In the genomic region with DNA sequence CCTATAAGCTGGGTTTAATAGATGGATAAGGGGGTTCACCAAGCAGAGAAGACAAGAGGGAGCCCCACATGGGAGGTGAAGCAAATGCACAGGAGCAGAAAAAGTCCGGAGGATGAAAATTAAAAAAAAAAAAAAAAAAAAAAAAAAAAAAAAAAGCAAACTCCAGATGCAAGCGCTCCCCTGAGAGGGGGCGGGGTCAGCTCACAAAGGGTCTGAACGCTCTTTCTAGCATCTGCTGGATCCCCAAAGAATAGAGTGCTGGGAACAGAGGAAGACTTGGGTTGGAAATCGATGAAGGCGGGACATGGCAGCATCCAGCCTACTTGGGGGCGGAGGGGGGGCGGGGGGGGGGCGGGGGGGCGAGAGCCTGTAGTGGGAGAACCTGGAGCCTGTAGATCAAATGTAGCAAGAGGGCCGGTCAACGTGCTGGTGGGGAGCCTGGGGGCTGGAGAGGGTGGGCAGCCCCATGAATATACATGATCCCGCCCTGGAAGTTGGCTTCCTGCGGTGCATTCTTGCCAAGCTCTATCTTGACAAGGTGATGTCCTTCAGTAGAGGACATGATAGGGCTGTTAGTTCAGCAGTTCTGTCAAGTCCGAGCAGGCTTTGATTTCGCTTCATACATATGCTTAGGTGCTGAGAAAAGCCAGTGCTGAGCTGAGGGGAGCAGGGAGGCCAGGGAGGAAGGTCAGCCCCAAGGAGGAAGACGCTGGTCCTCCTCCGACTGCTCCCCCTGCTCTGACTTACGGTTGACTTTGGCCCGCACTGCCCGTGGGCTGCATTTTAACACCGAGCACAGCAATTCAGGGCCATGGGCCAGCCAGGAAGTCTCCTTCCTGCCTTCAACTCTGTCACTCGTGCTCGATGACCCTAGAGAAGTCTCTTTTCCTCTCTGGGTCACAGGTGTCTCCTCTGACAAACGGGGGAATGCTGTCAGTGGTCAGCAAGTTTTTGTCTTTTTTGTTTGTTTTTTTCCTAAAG, we compare ENCODE assay signal across 8 mouse cellular contexts.
A peak's percentile ranks its signal among the peaks of the same experiment; 100 is the strongest.
DNase-seq lines count a peak whose midpoint lies in the region; ATAC-seq and TF ChIP-seq lines count a peak whose summit lies in the region.

No protein-coding gene starts in this region.

- peaks cover 40% of the 10 kb centered on the region for H3K27me3 ChIP-seq in forebrain, embryonic 12.5 days
- H3K27me3 ChIP-seq in forebrain, postnatal 0 days (ENCODE audit: insufficient read depth, low read length): no peaks in the 10 kb centered on the region; the same call in 1 of the 2 replicates
- H3K27me3 ChIP-seq in embryonic facial prominence, embryonic 10.5 days (replicated peaks; ENCODE audit: low read depth, poor library complexity, severe bottlenecking): peaks cover 82% of the 10 kb centered on the region
- peaks cover 37% of the 10 kb centered on the region for H3K27me3 ChIP-seq in hindbrain, embryonic 12.5 days
- H3K27me3 ChIP-seq in limb, embryonic 14.5 days (ENCODE audit: control insufficient read depth, insufficient read depth, low read length): no peaks in the 10 kb centered on the region

- H3K4me3 ChIP-seq in forebrain, embryonic 12.5 days (replicated peaks): no peak overlapping the region
- no peak overlapping the region for H3K4me3 ChIP-seq in forebrain, postnatal 0 days (ENCODE audit: low read depth, low read length)
- peak overlapping the region; percentile 41 for H3K4me3 ChIP-seq in embryonic facial prominence, embryonic 10.5 days
- no peak overlapping the region for H3K4me3 ChIP-seq in hindbrain, embryonic 12.5 days
- H3K4me3 ChIP-seq in limb, embryonic 14.5 days (replicated peaks; ENCODE audit: low read length): no peak overlapping the region

- DNase-seq in forebrain, postnatal 0 days: no peak
- DNase-seq in embryonic facial prominence, embryonic 10.5 days (ENCODE audit: low spot score): no peak
- DNase-seq in limb, embryonic 14.5 days (ENCODE audit: low spot score): peak; percentile 25
- no peak for DNase-seq in ovary, postnatal 36 days (ENCODE audit: low spot score)
- no peak for DNase-seq in gastrocnemius, adult 8-10 months (ENCODE audit: low spot score in 2 of 2)

- peaks cover 21% of the 10 kb centered on the region for H3K4me1 ChIP-seq in forebrain, embryonic 12.5 days
- H3K4me1 ChIP-seq in forebrain, postnatal 0 days (ENCODE audit: insufficient read depth): no peaks in the 10 kb centered on the region
- peaks cover 17% of the 10 kb centered on the region for H3K4me1 ChIP-seq in embryonic facial prominence, embryonic 10.5 days
- peaks cover 11% of the 10 kb centered on the region for H3K4me1 ChIP-seq in hindbrain, embryonic 12.5 days
- no peaks in the 10 kb centered on the region for H3K4me1 ChIP-seq in limb, embryonic 14.5 days (ENCODE audit: control insufficient read depth, insufficient read depth, low read length)

- no peak overlapping the region for H3K9ac ChIP-seq in forebrain, embryonic 12.5 days
- no peak overlapping the region for H3K9ac ChIP-seq in forebrain, postnatal 0 days
- H3K9ac ChIP-seq in hindbrain, embryonic 12.5 days: no peak overlapping the region
- no peak overlapping the region for H3K9ac ChIP-seq in limb, embryonic 14.5 days (ENCODE audit: low read depth, low read length, severe bottlenecking)

- WGBS in forebrain, embryonic 12.5 days: 13% methylated on average over 23 of the region's 25 CpGs
- 16% methylated on average over 24 of the region's 25 CpGs for WGBS in forebrain, postnatal 0 days
- WGBS in embryonic facial prominence, embryonic 10.5 days: 8% methylated on average over 25 of the region's 25 CpGs
- 6% methylated on average over 24 of the region's 25 CpGs for WGBS in hindbrain, embryonic 12.5 days
- 16% methylated on average over 20 of the region's 25 CpGs for WGBS in limb, embryonic 14.5 days

- H3K9me3 ChIP-seq in forebrain, embryonic 12.5 days: no peaks in the 10 kb centered on the region
- H3K9me3 ChIP-seq in forebrain, postnatal 0 days (ENCODE audit: low read length): no peaks in the 10 kb centered on the region
- H3K9me3 ChIP-seq in embryonic facial prominence, embryonic 10.5 days: no peaks in the 10 kb centered on the region
- no peaks in the 10 kb centered on the region for H3K9me3 ChIP-seq in hindbrain, embryonic 12.5 days (replicated peaks)
- H3K9me3 ChIP-seq in limb, embryonic 14.5 days (ENCODE audit: control insufficient read depth, low read length): no peaks in the 10 kb centered on the region

- no peak for TF ChIP-seq POLR2A in limb, embryonic 14.5 days (IDR thresholded peaks at IDR 0.05; ENCODE audit: borderline replicate concordance, extremely low read depth, insufficient read depth, insufficient read length)

- no peak for TF ChIP-seq CTCF in forebrain, postnatal 0 days (IDR thresholded peaks at IDR 0.05; ENCODE audit: low read depth)

- H3K36me3 ChIP-seq in forebrain, embryonic 12.5 days (replicated peaks): no peaks in the 10 kb centered on the region
- no peaks in the 10 kb centered on the region for H3K36me3 ChIP-seq in forebrain, postnatal 0 days (ENCODE audit: insufficient read depth)
- H3K36me3 ChIP-seq in embryonic facial prominence, embryonic 10.5 days (replicated peaks): no peaks in the 10 kb centered on the region
- H3K36me3 ChIP-seq in hindbrain, embryonic 12.5 days: no peaks in the 10 kb centered on the region
- H3K36me3 ChIP-seq in limb, embryonic 14.5 days (ENCODE audit: control insufficient read depth, insufficient read depth, low read length): no peaks in the 10 kb centered on the region

- ATAC-seq in forebrain, embryonic 12.5 days (ENCODE audit: low FRiP score): 0 out of 2 replicates have a peak, but pooled peaks have one; percentile 33
- no peak for ATAC-seq in forebrain, postnatal 0 days
- no peak for ATAC-seq in hindbrain, embryonic 12.5 days (ENCODE audit: low FRiP score)
- ATAC-seq in limb, embryonic 14.5 days (ENCODE audit: low FRiP score, low read depth): no peak; the same call in 1 of the 2 replicates
- ATAC-seq in erythroblast, adult 5-6 weeks (replicated peaks; ENCODE audit: low FRiP score, poor library complexity, severe bottlenecking): no peak

- H3K27ac ChIP-seq in forebrain, embryonic 12.5 days: no peak overlapping the region
- H3K27ac ChIP-seq in forebrain, postnatal 0 days (ENCODE audit: low read depth, low read length): no peak overlapping the region
- peak overlapping the region; percentile 5; the same call in 1 of the 2 replicates for H3K27ac ChIP-seq in embryonic facial prominence, embryonic 10.5 days (replicated peaks)
- no peak overlapping the region for H3K27ac ChIP-seq in hindbrain, embryonic 12.5 days
- H3K27ac ChIP-seq in limb, embryonic 14.5 days (replicated peaks; ENCODE audit: low read depth, low read length): no peak overlapping the region

- H3K4me2 ChIP-seq in forebrain, embryonic 12.5 days: peak overlapping the region; percentile 43
- H3K4me2 ChIP-seq in forebrain, postnatal 0 days (ENCODE audit: low read depth): no peak overlapping the region
- H3K4me2 ChIP-seq in hindbrain, embryonic 12.5 days (replicated peaks): peak overlapping the region; percentile 42
- H3K4me2 ChIP-seq in limb, embryonic 14.5 days (replicated peaks; ENCODE audit: low read depth, low read length, severe bottlenecking): no peak overlapping the region

Comparison
In these comparisons a context has a peak if more than half of its experiments do, and no peak if none do; other contexts are left out.
1. H3K4me2 ChIP-seq: peak in forebrain, embryonic 12.5 days (single experiment) and hindbrain, embryonic 12.5 days (single experiment); none in forebrain, postnatal 0 days (single experiment) and limb, embryonic 14.5 days (single experiment).